Mouse (Mus musculus) midbrain, embryonic 13.5 days (tissue): ENCODE measurements around the gene Tprgl. TPM values are rescaled to one million over a fixed set of nuclear protein-coding genes. Genes with fewer than 3 reads are reported as not detected.
A peak's percentile ranks its signal among the peaks of the same experiment; 100 is the strongest.

ENCODE experiments used
- ATAC-seq: fragments of 200-750 bp; cut with Nextera tagmentation; 2 replicates; pipeline ENCODE4 v1.8.0; 2017; ENCODE audit warnings: mild to moderate bottlenecking, moderate TSS enrichment, moderate library complexity
- H3K27ac ChIP-seq: fragments of 300-500 bp; sonication (generic); 2 replicates; pipeline ENCODE4 v1.5.1; 2015; ENCODE audit warnings: inconsistent platforms, mild to moderate bottlenecking, moderate library complexity
- H3K27me3 ChIP-seq: fragments of 300-500 bp; sonication (generic); 2 replicates; pipeline ENCODE4 v1.6.1; 2015; ENCODE audit warnings: mild to moderate bottlenecking, inconsistent platforms
- H3K36me3 ChIP-seq: fragments of 300-500 bp; sonication (generic); 2 replicates; pipeline ENCODE4 v1.6.1; 2015; ENCODE audit warnings: mild to moderate bottlenecking, inconsistent platforms
- H3K4me1 ChIP-seq: fragments of 300-500 bp; sonication (generic); replicated peaks from 2 replicates; pipeline ENCODE4 v1.6.1; 2015; ENCODE audit warnings: inconsistent platforms
- H3K4me2 ChIP-seq: fragments of 300-500 bp; sonication (generic); replicated peaks from 2 replicates; pipeline ENCODE4 v1.6.1; 2015; ENCODE audit warnings: moderate library complexity, mild to moderate bottlenecking, inconsistent platforms
- H3K4me3 ChIP-seq: fragments of 300-500 bp; sonication (generic); replicated peaks from 2 replicates; pipeline ENCODE4 v1.5.1; 2015; ENCODE audit warnings: mild to moderate bottlenecking, inconsistent platforms
- H3K9ac ChIP-seq: fragments of 300-500 bp; sonication (generic); replicated peaks from 2 replicates; pipeline ENCODE4 v1.6.1; 2015; ENCODE audit warnings: mild to moderate bottlenecking, inconsistent platforms
- H3K9me3 ChIP-seq: fragments of 300-500 bp; sonication (generic); 2 replicates; pipeline ENCODE4 v1.6.1; 2016; ENCODE audit warnings: mild to moderate bottlenecking, inconsistent platforms
- WGBS: fragments of 180-500 bp; shearing (Covaris S2); methylation state at CpG from one replicate; pipeline ENCODE4 v1.1.7; 2015; 5-methylcytosine and 5-hydroxymethylcytosine counted together
- polyA plus RNA-seq: library from polyadenylated mRNA; unstranded; fragments of >200 nt; fragmentation: Nextera tagmentation; extraction: Ambion mirVana; gene quantifications from 2 replicates; pipeline ENCODE4 v1.2.1, GENCODE M21; 2015

The Tprgl gene
- polyA plus RNA-seq, 1 experiment from 2014 or later = 173 TPM

- Histone ChIP-seq H3K9ac (no peak overlapping the region), H3K27ac (no peak overlapping the region), H3K4me1 (no peaks in the 10 kb centered on the region), H3K9me3 (no peaks in the 10 kb centered on the region), H3K27me3 (no peaks in the 10 kb centered on the region), H3K4me2 (no peak overlapping the region), H3K36me3 (no peaks in the 10 kb centered on the region), H3K4me3 (no peak overlapping the region)
- WGBS = 87% methylated on average over 5 of the region's 5 CpGs
- no peak for ATAC-seq
Observed at GRCm38 (mm10) chr4:154183566-154183965, 23.1 kb upstream of the Tprgl start.

GRCm38 (mm10) chr4:154181001-154181400 lies 20.5 kb upstream of the Tprgl start:
- no peaks in the 10 kb centered on the region for H3K9me3 ChIP-seq
- H3K4me2 ChIP-seq = no peak overlapping the region
- no peak overlapping the region for H3K9ac ChIP-seq
- H3K27me3 ChIP-seq = no peaks in the 10 kb centered on the region
- no peak overlapping the region for H3K4me3 ChIP-seq
- no peak overlapping the region for H3K27ac ChIP-seq
- WGBS = 93% methylated on average over 7 of the region's 7 CpGs
- H3K4me1 ChIP-seq = no peaks in the 10 kb centered on the region
- ATAC-seq = no peak
- H3K36me3 ChIP-seq = no peaks in the 10 kb centered on the region

- no peak overlapping the region for H3K9ac ChIP-seq
- no peak overlapping the region for H3K4me2 ChIP-seq
- no peak for ATAC-seq
- WGBS = 78% methylated on average over 8 of the region's 8 CpGs
- H3K27ac ChIP-seq = no peak overlapping the region
- H3K36me3 ChIP-seq = no peaks in the 10 kb centered on the region
- H3K27me3 ChIP-seq = peaks cover 12% of the 10 kb centered on the region
- H3K4me3 ChIP-seq = no peak overlapping the region
- peaks cover 9% of the 10 kb centered on the region for H3K4me1 ChIP-seq
- no peaks in the 10 kb centered on the region for H3K9me3 ChIP-seq
Observed at GRCm38 (mm10) chr4:154177257-154177656, 16.8 kb upstream of the Tprgl start.

DNA sequence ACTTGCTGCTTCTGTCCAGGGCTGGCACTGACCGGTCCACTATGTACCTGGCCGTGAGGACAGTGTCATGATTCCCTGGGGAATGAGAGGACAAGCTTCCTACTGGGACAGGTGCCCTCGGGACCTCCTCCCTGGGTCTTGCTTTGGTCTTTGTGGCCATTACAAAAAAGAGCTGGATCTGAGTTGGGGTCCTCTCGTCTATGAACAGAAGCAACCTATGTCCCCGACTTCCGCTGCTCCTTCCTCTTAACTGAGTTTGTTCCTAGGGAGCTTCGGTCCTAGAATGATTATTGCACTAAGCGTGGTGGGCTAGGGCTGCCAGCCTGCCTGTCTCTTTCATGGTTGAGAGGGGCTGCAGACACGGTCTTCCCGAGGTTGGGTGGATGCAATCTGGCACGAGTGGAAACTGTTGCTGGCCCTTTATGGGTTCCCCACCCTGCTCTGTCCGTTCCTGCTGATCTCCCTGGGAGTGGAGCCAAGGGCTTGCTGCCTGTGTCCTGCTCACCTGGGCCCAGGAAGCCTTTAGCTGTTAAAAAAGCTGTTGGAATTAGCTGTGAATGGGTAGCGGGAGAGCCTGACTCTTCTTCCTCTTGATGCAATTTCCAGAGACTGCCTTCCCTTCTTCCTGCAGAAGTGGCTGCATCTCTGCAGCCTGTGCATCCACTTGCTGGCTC lies 11.6 kb upstream of the Tprgl start:
- H3K9ac ChIP-seq = peak overlapping the region; percentile 59; the same call in 1 of the 2 replicates
- WGBS = 41% methylated on average over 13 of the region's 13 CpGs

DNA sequence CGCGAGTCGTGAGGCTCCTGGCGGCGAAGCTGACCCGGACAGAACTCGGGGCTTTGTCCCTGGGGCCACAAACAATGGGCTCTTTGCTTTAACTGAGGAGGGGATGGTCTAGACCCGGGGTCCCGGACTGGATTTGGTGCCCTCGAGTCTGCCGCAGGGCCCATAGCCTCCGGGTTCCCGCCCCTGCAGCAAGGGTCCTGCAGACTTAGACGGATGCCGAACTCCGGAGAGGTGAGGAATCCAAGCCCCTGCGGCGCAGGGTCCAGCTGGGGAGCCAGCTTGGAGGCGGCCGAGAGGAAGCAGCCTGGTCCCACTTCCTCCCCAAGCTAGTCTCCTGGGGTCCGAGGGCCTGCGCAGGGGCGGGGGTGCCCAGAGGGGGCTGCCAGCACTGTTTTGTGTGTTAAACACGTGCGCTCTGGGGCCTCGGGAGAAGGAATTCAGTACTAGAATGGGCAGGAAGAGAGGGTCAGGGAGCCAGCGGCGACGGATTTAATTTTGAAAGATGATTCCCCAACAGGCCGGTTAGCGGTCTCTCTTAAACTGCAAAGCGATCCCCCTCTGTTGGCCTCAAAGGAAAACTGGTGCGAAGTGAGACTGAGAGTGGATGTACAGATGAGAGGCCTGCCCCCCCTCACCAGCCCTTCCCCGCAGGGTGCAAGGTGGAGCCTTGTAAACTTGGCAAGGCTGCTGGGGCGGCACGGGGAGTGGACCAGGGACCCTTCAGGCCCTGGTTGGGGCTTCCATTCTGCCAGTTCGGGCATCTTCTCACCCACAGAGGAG lies 10.9 kb upstream of the Tprgl start:
- H3K9me3 ChIP-seq = no peaks in the 10 kb centered on the region
- H3K4me2 ChIP-seq = peak overlapping the region; percentile 97
- WGBS = under 1% methylated on average over 37 of the region's 37 CpGs
- peak overlapping the region; percentile 59 for H3K9ac ChIP-seq
- H3K36me3 ChIP-seq = no peaks in the 10 kb centered on the region
- H3K4me1 ChIP-seq = peaks cover 33% of the 10 kb centered on the region
- H3K4me3 ChIP-seq = peak overlapping the region; percentile 57
- H3K27ac ChIP-seq = no peak overlapping the region
- peaks cover 52% of the 10 kb centered on the region for H3K27me3 ChIP-seq
- peak; percentile 40 for ATAC-seq

More for the DNA sequence above, 11.6 kb upstream of the Tprgl start:
- Histone ChIP-seq H3K9me3 (no peaks in the 10 kb centered on the region), H3K36me3 (no peaks in the 10 kb centered on the region), H3K27ac (no peak overlapping the region), H3K4me3 (peak overlapping the region; percentile 57), H3K4me1 (peaks cover 33% of the 10 kb centered on the region), H3K27me3 (peaks cover 52% of the 10 kb centered on the region), H3K4me2 (peak overlapping the region; percentile 97)
- ATAC-seq = no peak

DNA sequence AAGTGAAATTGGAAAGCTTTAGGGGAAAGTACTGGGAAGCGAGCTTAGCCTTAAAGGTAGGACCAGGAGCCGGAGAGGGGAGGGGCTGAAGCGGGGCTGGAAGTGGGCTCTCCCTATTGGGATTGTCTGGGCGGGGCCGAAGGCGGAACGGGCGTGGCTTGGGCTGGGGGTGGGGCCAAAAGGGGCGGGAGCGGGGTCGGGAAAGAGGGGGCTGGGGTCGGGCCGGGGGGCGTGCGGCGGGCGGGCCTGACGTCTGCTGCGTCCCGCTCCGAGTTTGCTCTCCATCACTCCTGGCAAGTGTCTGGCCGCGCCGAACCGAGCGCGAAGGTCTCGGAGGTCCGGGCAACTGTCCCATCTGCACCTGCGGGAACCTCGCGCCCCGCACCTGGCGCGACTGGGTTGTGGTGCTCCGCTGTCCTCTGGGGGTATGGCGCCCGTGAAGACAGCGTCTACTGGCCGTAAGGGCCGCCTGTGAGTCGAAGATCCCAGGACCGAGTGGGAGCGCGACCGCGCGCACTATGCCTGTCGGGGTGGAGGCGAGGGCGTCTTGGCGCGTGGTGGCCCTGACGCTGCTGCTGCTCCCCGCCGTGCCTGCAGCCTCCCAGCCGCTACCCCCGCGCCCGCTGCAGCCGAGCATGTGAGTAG lies 10.2 kb upstream of the Tprgl start, which contains the start of gene Megf6:
Gene Megf6 (plus strand): TSS at position 225 of the 645 bp plus-strand sequence.
- H3K9ac ChIP-seq = peak within 1 kb of the TSS; percentile 59
- H3K27me3 ChIP-seq = peaks cover 52% of the 10 kb centered on the region
- H3K9me3 ChIP-seq = no peaks in the 10 kb centered on the region
- H3K36me3 ChIP-seq = no peaks in the 10 kb centered on the region
- H3K4me1 ChIP-seq = peaks cover 33% of the 10 kb centered on the region
- under 1% methylated on average over 56 of the region's 61 CpGs for WGBS
- no peak within 1 kb of the TSS for H3K27ac ChIP-seq
- peak within 1 kb of the TSS; percentile 97 for H3K4me2 ChIP-seq
- peak; percentile 66 for ATAC-seq
- peak within 1 kb of the TSS; percentile 57 for H3K4me3 ChIP-seq

GRCm38 (mm10) chr4:154170021-154170420 lies 9.6 kb upstream of the Tprgl start:
- 1% methylated on average over 15 of the region's 15 CpGs for WGBS
- Histone ChIP-seq H3K27me3 (peaks cover 52% of the 10 kb centered on the region), H3K27ac (no peak overlapping the region), H3K4me3 (peak overlapping the region; percentile 57), H3K4me2 (peak overlapping the region; percentile 97), H3K4me1 (peaks cover 33% of the 10 kb centered on the region), H3K9ac (no peak overlapping the region), H3K36me3 (no peaks in the 10 kb centered on the region), H3K9me3 (no peaks in the 10 kb centered on the region)
- ATAC-seq = peak; percentile 47

- Histone ChIP-seq H3K4me3 (no peak overlapping the region), H3K4me1 (peaks cover 22% of the 10 kb centered on the region), H3K9me3 (no peaks in the 10 kb centered on the region), H3K27ac (no peak overlapping the region), H3K27me3 (peaks cover 38% of the 10 kb centered on the region), H3K36me3 (no peaks in the 10 kb centered on the region), H3K4me2 (no peak overlapping the region), H3K9ac (no peak overlapping the region)
- 25% methylated on average over 5 of the region's 5 CpGs for WGBS
- ATAC-seq = no peak
Observed at GRCm38 (mm10) chr4:154167053-154167452, 6.6 kb upstream of the Tprgl start.

- H3K9ac ChIP-seq = no peak overlapping the region
- H3K9me3 ChIP-seq = no peaks in the 10 kb centered on the region
- peaks cover 5% of the 10 kb centered on the region for H3K36me3 ChIP-seq
- H3K4me3 ChIP-seq = no peak overlapping the region
- H3K4me1 ChIP-seq = peaks cover 23% of the 10 kb centered on the region
- ATAC-seq = no peak
- H3K4me2 ChIP-seq = no peak overlapping the region
- H3K27ac ChIP-seq = no peak overlapping the region
- peaks cover under 1% of the 10 kb centered on the region; the same call in 1 of the 2 replicates for H3K27me3 ChIP-seq
- WGBS = 12% methylated on average over 7 of the region's 7 CpGs
Observed at GRCm38 (mm10) chr4:154163296-154163695, 2.8 kb upstream of the Tprgl start.

- Histone ChIP-seq H3K4me1 (peaks cover 27% of the 10 kb centered on the region), H3K27ac (peak overlapping the region; percentile 75), H3K27me3 (no peaks in the 10 kb centered on the region), H3K4me3 (peak overlapping the region; percentile 92), H3K36me3 (peaks cover 38% of the 10 kb centered on the region), H3K4me2 (peak overlapping the region; percentile 85), H3K9ac (peak overlapping the region; percentile 83), H3K9me3 (no peaks in the 10 kb centered on the region)
- WGBS = 2% methylated on average over 46 of the region's 47 CpGs
- peak; percentile 69 for ATAC-seq
Observed at GRCm38 (mm10) chr4:154159961-154160537, 417 bp downstream of the Tprgl start.

- Histone ChIP-seq H3K4me2 (peak overlapping the region; percentile 85), H3K9me3 (no peaks in the 10 kb centered on the region), H3K4me3 (peak overlapping the region; percentile 92), H3K4me1 (peaks cover 32% of the 10 kb centered on the region), H3K27me3 (no peaks in the 10 kb centered on the region), H3K9ac (peak overlapping the region; percentile 83; the same call in 1 of the 2 replicates), H3K27ac (no peak overlapping the region), H3K36me3 (peaks cover 48% of the 10 kb centered on the region)
- WGBS = 18% methylated on average over 6 of the region's 6 CpGs
- ATAC-seq = peak; percentile 17; the same call in 1 of the 2 replicates
Observed at GRCm38 (mm10) chr4:154159002-154159401, 1.5 kb downstream of the Tprgl start.
